Mouse (Mus musculus) thymus, postnatal 4 days (tissue): ENCODE data around the gene Spen.
A peak's percentile ranks its signal among the peaks of the same experiment; 100 is the strongest.

Experiments
- DNase-seq: peaks from one replicate; pipeline ENCODE4 v3.0.0; 2021

The Spen gene

GRCm38 (mm10) chr4:141526936-141527650, 11.3 kb downstream of the Spen start:
- no peak for DNase-seq

- no peak for DNase-seq
These were observed 12.5 kb downstream of the Spen start for GRCm38 (mm10) chr4:141525940-141526339.

GRCm38 (mm10) chr4:141524658-141525057, 13.7 kb downstream of the Spen start:
- DNase-seq = no peak

GRCm38 (mm10) chr4:141523128-141523527, 15.3 kb downstream of the Spen start:
- no peak for DNase-seq

GRCm38 (mm10) chr4:141518386-141518785, 20.0 kb downstream of the Spen start:
- DNase-seq = no peak

- no peak for DNase-seq
These were observed 24.2 kb downstream of the Spen start for GRCm38 (mm10) chr4:141514179-141514641.

- DNase-seq = no peak
These were observed 26.3 kb downstream of the Spen start for GRCm38 (mm10) chr4:141512145-141512544.

- DNase-seq = no peak
These were observed 27.9 kb downstream of the Spen start for GRCm38 (mm10) chr4:141510457-141510856.

- no peak for DNase-seq
These were observed 31.5 kb downstream of the Spen start for GRCm38 (mm10) chr4:141506893-141507292.

- DNase-seq = no peak
These were observed 32.0 kb downstream of the Spen start for GRCm38 (mm10) chr4:141506352-141506751.

- no peak for DNase-seq
These were observed 32.6 kb downstream of the Spen start for GRCm38 (mm10) chr4:141505810-141506209.

- DNase-seq = no peak
These were observed 33.9 kb downstream of the Spen start for GRCm38 (mm10) chr4:141504471-141504870.

- no peak for DNase-seq
These were observed 35.7 kb downstream of the Spen start for GRCm38 (mm10) chr4:141502723-141503122.

GRCm38 (mm10) chr4:141501058-141501457, 37.3 kb downstream of the Spen start:
- no peak for DNase-seq

GRCm38 (mm10) chr4:141500637-141501036, 37.8 kb downstream of the Spen start:
- no peak for DNase-seq

GRCm38 (mm10) chr4:141488670-141489069, 49.7 kb downstream of the Spen start:
- DNase-seq = peak; percentile 75

- no peak for DNase-seq
These were observed 50.8 kb downstream of the Spen start for GRCm38 (mm10) chr4:141487581-141487980.

- no peak for DNase-seq
These were observed 54.3 kb downstream of the Spen start for GRCm38 (mm10) chr4:141484071-141484470.

GRCm38 (mm10) chr4:141479411-141479810, 59.0 kb downstream of the Spen start:
- no peak for DNase-seq

GRCm38 (mm10) chr4:141478794-141479193, 59.6 kb downstream of the Spen start:
- no peak for DNase-seq

GRCm38 (mm10) chr4:141478225-141478624, 60.2 kb downstream of the Spen start:
- DNase-seq = no peak

- DNase-seq = no peak
These were observed 60.7 kb downstream of the Spen start for GRCm38 (mm10) chr4:141477681-141478102.

- no peak for DNase-seq
These were observed 64.0 kb downstream of the Spen start for GRCm38 (mm10) chr4:141474431-141474830.

- no peak for DNase-seq
These were observed 65.6 kb downstream of the Spen start for GRCm38 (mm10) chr4:141472641-141473321.
